Mouse (Mus musculus): Measurements from ENCODE around the gene Tmprss11g. TPM values are rescaled to one million over a fixed set of nuclear protein-coding genes. Genes with fewer than 3 reads are reported as not detected.
A peak's percentile ranks its signal among the peaks of the same experiment; 100 is the strongest.

Gene Tmprss11g
- 0.11 and 0.37 TPM in 2 replicates for polyA plus RNA-seq (2015; fragmentation: Nextera tagmentation; extraction: Ambion mirVana)

GRCm38 (mm10) chr5:86518500-86518899 is at the start of gene Tmprss11g:
Gene Tmprss11g (minus strand): TSS chr5:86518600.
- H3K9ac ChIP-seq: no peak within 1 kb of the TSS
- ATAC-seq (ENCODE audit: insufficient number of reproducible peaks, insufficient read depth, low FRiP score, low TSS enrichment, low read depth): no peak

DNA sequence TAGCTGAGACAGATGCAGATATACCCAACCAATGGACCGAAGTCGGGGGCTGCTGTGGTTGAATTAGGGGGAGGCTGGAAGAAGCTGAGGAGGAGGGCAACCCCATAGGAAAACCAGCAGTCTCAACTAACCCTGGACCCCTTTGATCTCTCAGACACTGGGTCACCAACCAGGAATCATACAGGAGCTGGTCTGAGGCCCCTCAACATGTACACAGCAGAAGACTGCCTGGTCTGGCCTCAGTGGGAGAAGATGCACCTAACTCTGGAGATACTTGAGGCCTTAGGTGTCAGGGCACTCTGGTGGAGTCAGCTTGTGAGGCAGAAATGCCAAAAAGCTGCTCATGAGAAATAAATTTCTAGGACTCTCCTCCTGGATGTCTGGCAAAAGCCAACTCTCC is 28.3 kb upstream of the Tmprss11g start:
- Histone ChIP-seq H3K4me3 (no peak overlapping the region), H3K36me3 (no peaks in the 10 kb centered on the region), H3K9me3 (no peaks in the 10 kb centered on the region), H3K27me3 (no peaks in the 10 kb centered on the region), H3K9ac (no peak overlapping the region), H3K27ac (no peak overlapping the region), H3K4me1 (no peaks in the 10 kb centered on the region), H3K4me2 (no peak overlapping the region)
- ATAC-seq (ENCODE audit: insufficient number of reproducible peaks, insufficient read depth, low FRiP score, low TSS enrichment, low read depth): no peak
- 88% methylated on average over 2 of the region's 2 CpGs for WGBS

More at GRCm38 (mm10) chr5:86518500-86518899, at the start of gene Tmprss11g:
- no peaks in the 10 kb centered on the region for H3K4me1 ChIP-seq
- H3K27ac ChIP-seq: no peak within 1 kb of the TSS
- 68% methylated on average over 9 of the region's 9 CpGs for WGBS
- H3K9me3 ChIP-seq: no peaks in the 10 kb centered on the region
- H3K4me3 ChIP-seq: no peak within 1 kb of the TSS
- no peaks in the 10 kb centered on the region for H3K27me3 ChIP-seq
- H3K4me2 ChIP-seq: no peak within 1 kb of the TSS
- no peaks in the 10 kb centered on the region for H3K36me3 ChIP-seq

DNA sequence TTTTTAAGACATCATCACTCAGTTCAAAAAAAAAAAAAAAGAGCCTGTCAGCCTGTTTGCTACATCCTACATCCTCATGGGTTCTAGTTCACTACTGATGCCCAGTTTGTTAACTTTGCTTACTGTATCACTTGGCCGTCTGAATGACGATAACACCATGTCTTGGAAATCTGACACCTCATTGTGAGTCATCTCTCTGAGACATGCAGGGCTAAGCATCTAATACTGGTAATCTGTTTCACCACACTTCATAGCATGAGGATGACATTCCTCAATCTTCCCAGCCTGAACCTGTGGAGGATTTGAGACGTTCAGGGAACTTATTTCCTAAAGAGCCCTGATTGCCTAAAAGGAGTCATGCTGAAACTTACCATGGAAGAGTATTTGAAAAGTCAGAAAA is 22.2 kb upstream of the Tmprss11g start:
- Histone ChIP-seq H3K27ac (no peak overlapping the region), H3K4me1 (no peaks in the 10 kb centered on the region), H3K4me2 (no peak overlapping the region), H3K36me3 (no peaks in the 10 kb centered on the region), H3K9me3 (no peaks in the 10 kb centered on the region), H3K27me3 (no peaks in the 10 kb centered on the region), H3K4me3 (no peak overlapping the region), H3K9ac (no peak overlapping the region)
- ATAC-seq (ENCODE audit: insufficient number of reproducible peaks, insufficient read depth, low FRiP score, low TSS enrichment, low read depth): no peak
- 65% methylated on average over 3 of the region's 3 CpGs for WGBS

DNA sequence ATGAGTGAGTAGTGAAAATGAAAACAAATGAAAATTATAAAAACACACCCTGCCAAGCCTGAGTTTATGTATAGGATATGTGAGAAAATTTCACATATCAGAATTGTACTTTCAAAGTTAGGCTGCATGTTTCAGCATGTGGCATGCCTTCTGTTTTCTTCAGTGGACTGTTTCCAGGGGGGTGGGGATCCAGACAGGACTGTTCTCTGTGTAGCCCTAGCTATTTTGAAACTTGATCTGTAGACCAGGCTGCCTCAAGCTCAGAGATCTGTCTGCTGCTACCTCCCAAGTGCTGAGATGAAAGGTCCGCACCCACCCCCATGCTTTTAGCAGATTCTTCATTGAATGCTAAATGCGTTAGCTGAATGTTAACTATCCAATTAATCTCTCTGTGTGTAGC is 10.3 kb upstream of the Tmprss11g start:
- 50% methylated on average over 2 of the region's 2 CpGs for WGBS
- Histone ChIP-seq H3K27me3 (no peaks in the 10 kb centered on the region), H3K27ac (no peak overlapping the region), H3K4me1 (no peaks in the 10 kb centered on the region), H3K36me3 (no peaks in the 10 kb centered on the region), H3K9ac (no peak overlapping the region), H3K4me2 (no peak overlapping the region), H3K4me3 (no peak overlapping the region), H3K9me3 (no peaks in the 10 kb centered on the region)
- no peak for ATAC-seq (ENCODE audit: insufficient number of reproducible peaks, insufficient read depth, low FRiP score, low TSS enrichment, low read depth)

- no peak overlapping the region for H3K27ac ChIP-seq
- no peaks in the 10 kb centered on the region for H3K36me3 ChIP-seq
- WGBS: 77% methylated on average over 5 of the region's 5 CpGs
- H3K4me3 ChIP-seq: no peak overlapping the region
- no peaks in the 10 kb centered on the region for H3K4me1 ChIP-seq
- no peaks in the 10 kb centered on the region for H3K27me3 ChIP-seq
- no peak overlapping the region for H3K4me2 ChIP-seq
- ATAC-seq (ENCODE audit: insufficient number of reproducible peaks, insufficient read depth, low FRiP score, low TSS enrichment, low read depth): no peak
- H3K9me3 ChIP-seq: no peaks in the 10 kb centered on the region
- H3K9ac ChIP-seq: no peak overlapping the region
Observed at GRCm38 (mm10) chr5:86511538-86511937, 6.9 kb downstream of the Tmprss11g start.

- ATAC-seq (ENCODE audit: insufficient number of reproducible peaks, insufficient read depth, low FRiP score, low TSS enrichment, low read depth): no peak
- 76% methylated on average over 1 of the region's 1 CpGs for WGBS
Observed at GRCm38 (mm10) chr5:86493453-86493852, 24.9 kb downstream of the Tmprss11g start.

GRCm38 (mm10) chr5:86482562-86482961 is 35.8 kb downstream of the Tmprss11g start:
- no peak for ATAC-seq (ENCODE audit: insufficient number of reproducible peaks, insufficient read depth, low FRiP score, low TSS enrichment, low read depth)
- Histone ChIP-seq H3K27ac (no peak overlapping the region), H3K4me1 (no peaks in the 10 kb centered on the region), H3K4me3 (no peak overlapping the region), H3K9ac (no peak overlapping the region), H3K9me3 (no peaks in the 10 kb centered on the region), H3K36me3 (no peaks in the 10 kb centered on the region), H3K27me3 (no peaks in the 10 kb centered on the region), H3K4me2 (no peak overlapping the region)
- 73% methylated on average over 2 of the region's 2 CpGs for whole genome bisulfite sequencing

More at GRCm38 (mm10) chr5:86493453-86493852, 24.9 kb downstream of the Tmprss11g start:
- Histone ChIP-seq H3K9me3 (no peaks in the 10 kb centered on the region), H3K9ac (no peak overlapping the region), H3K27ac (no peak overlapping the region), H3K36me3 (no peaks in the 10 kb centered on the region), H3K4me1 (no peaks in the 10 kb centered on the region), H3K4me3 (no peak overlapping the region), H3K4me2 (no peak overlapping the region), H3K27me3 (no peaks in the 10 kb centered on the region)

- Histone ChIP-seq H3K27me3 (no peaks in the 10 kb centered on the region), H3K4me1 (no peaks in the 10 kb centered on the region), H3K36me3 (no peaks in the 10 kb centered on the region), H3K4me3 (no peak overlapping the region), H3K9me3 (no peaks in the 10 kb centered on the region), H3K4me2 (no peak overlapping the region), H3K27ac (no peak overlapping the region), H3K9ac (no peak overlapping the region)
- no peak for ATAC-seq (ENCODE audit: insufficient number of reproducible peaks, insufficient read depth, low FRiP score, low TSS enrichment, low read depth)
- 79% methylated on average over 1 of the region's 1 CpGs for WGBS
Observed at GRCm38 (mm10) chr5:86482031-86482430, 36.4 kb downstream of the Tmprss11g start.

- no peaks in the 10 kb centered on the region for H3K27me3 ChIP-seq
- 72% methylated on average over 9 of the region's 9 CpGs for WGBS
- no peak overlapping the region for H3K27ac ChIP-seq
- no peak overlapping the region for H3K9ac ChIP-seq
- ATAC-seq (ENCODE audit: insufficient number of reproducible peaks, insufficient read depth, low FRiP score, low TSS enrichment, low read depth): no peak
- H3K9me3 ChIP-seq: no peaks in the 10 kb centered on the region
- no peak overlapping the region for H3K4me3 ChIP-seq
- no peaks in the 10 kb centered on the region for H3K4me1 ChIP-seq
- no peak overlapping the region for H3K4me2 ChIP-seq
- no peaks in the 10 kb centered on the region for H3K36me3 ChIP-seq
Observed at GRCm38 (mm10) chr5:86473859-86474258, 44.5 kb downstream of the Tmprss11g start.

DNA sequence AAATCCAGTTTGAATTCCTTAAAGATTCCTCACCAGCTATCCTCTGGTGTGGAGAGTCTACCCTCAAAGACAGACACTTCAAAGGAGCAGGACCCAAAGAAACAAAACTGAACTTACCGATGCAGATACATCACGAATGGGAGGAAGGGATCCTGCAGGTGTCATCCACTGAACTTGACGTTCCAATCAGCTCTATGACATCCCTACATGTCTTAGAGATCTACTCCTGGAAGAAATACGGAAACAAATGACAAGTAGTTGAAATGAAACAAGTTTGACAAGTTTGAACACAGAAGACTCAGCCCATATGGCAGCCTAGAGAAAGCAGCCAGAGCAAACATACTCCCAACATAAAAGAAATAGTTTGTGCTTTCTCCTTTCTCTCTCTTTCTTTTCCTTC is 49.5 kb downstream of the Tmprss11g start, which contains the start of gene Tmprss11a:
Gene Tmprss11a (minus strand): TSS at position 101 of the 400 bp plus-strand sequence.
- 56% methylated on average over 4 of the region's 4 CpGs for WGBS
- no peak for ATAC-seq (ENCODE audit: insufficient number of reproducible peaks, insufficient read depth, low FRiP score, low TSS enrichment, low read depth)
- no peak within 1 kb of the TSS for H3K4me2 ChIP-seq
- no peak within 1 kb of the TSS for H3K27ac ChIP-seq
- H3K9ac ChIP-seq: no peak within 1 kb of the TSS
- no peaks in the 10 kb centered on the region for H3K4me1 ChIP-seq
- H3K36me3 ChIP-seq: no peaks in the 10 kb centered on the region
- no peaks in the 10 kb centered on the region for H3K27me3 ChIP-seq
- no peak within 1 kb of the TSS for H3K4me3 ChIP-seq
- H3K9me3 ChIP-seq: no peaks in the 10 kb centered on the region

- H3K9ac ChIP-seq: no peak overlapping the region
- no peaks in the 10 kb centered on the region for H3K27me3 ChIP-seq
- H3K4me3 ChIP-seq: no peak overlapping the region
- ATAC-seq (ENCODE audit: insufficient number of reproducible peaks, insufficient read depth, low FRiP score, low TSS enrichment, low read depth): 0 out of 2 replicates have a peak, but pooled peaks have one; percentile 37
- no peak overlapping the region for H3K4me2 ChIP-seq
- WGBS: 17% methylated on average over 2 of the region's 2 CpGs
- no peaks in the 10 kb centered on the region for H3K4me1 ChIP-seq
- H3K9me3 ChIP-seq: no peaks in the 10 kb centered on the region
- no peak overlapping the region for H3K27ac ChIP-seq
- H3K36me3 ChIP-seq: no peaks in the 10 kb centered on the region
Observed at GRCm38 (mm10) chr5:86439306-86439705, 79.1 kb downstream of the Tmprss11g start.

DNA sequence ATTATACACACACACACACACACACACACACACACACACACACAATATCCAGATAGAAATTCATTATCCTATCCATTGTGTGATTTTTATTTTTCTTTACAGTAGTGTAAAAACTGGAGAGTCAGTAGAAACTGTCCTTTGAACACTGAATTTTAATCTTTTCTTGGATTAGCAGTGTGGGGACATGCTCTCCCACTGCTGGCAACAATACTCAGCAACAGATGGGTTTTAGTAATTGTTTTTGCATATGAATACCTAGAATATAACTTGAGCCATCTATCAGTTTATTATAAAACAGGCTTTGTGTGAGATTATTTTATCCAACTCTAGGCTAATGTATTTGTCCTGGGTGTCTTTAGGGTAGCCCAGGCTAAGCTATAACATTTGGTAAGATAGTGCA is 79.9 kb downstream of the Tmprss11g start:
- no peaks in the 10 kb centered on the region for H3K36me3 ChIP-seq
- H3K27me3 ChIP-seq: no peaks in the 10 kb centered on the region
- H3K4me2 ChIP-seq: no peak overlapping the region
- no peak overlapping the region for H3K27ac ChIP-seq
- no peak for ATAC-seq (ENCODE audit: insufficient number of reproducible peaks, insufficient read depth, low FRiP score, low TSS enrichment, low read depth)
- H3K9ac ChIP-seq: no peak overlapping the region
- no peaks in the 10 kb centered on the region for H3K9me3 ChIP-seq
- H3K4me3 ChIP-seq: no peak overlapping the region
- H3K4me1 ChIP-seq: no peaks in the 10 kb centered on the region

Measured in embryonic facial prominence, embryonic 13.5 days (tissue).